Mouse (Mus musculus): ENCODE measurements at regions not wholly inside any gene's neighbourhood (a gene's known extent, or its start where the extent isn't known, plus 50 kb on each side); places are given as distances from the start of the nearest gene placed in this dataset.
"Not testable (repeated sequence)": the region's sequence is repeated elsewhere in the genome, so short reads cannot be mapped to it uniquely, and the experiment has no call there.

- DNase-seq (ENCODE audit: low spot score in 2 of 2) = no peak
Measured at GRCm38 (mm10) chr17:50346451-50347192, 53.2 kb upstream of the Dazl start.

GRCm38 (mm10) chr17:50353818-50354217 lies 60.4 kb upstream of the Dazl start:
- DNase-seq (ENCODE audit: low spot score in 2 of 2) = not testable (repeated sequence)

- DNase-seq (ENCODE audit: low spot score in 2 of 2) = no peak
Measured at GRCm38 (mm10) chr17:50354357-50354756, 60.9 kb upstream of the Dazl start.

GRCm38 (mm10) chr17:50361657-50362233 lies 68.3 kb upstream of the Dazl start:
- no peak for DNase-seq (ENCODE audit: low spot score in 2 of 2)

- DNase-seq (ENCODE audit: low spot score in 2 of 2) = no peak
Measured at GRCm38 (mm10) chr17:50365396-50365795, 72.0 kb upstream of the Dazl start.

GRCm38 (mm10) chr17:50366181-50366580 lies 72.7 kb upstream of the Dazl start:
- DNase-seq (ENCODE audit: low spot score in 2 of 2) = no peak

- no peak for DNase-seq (ENCODE audit: low spot score in 2 of 2)
Measured at GRCm38 (mm10) chr17:50369216-50369875, 75.9 kb upstream of the Dazl start.

- DNase-seq (ENCODE audit: low spot score in 2 of 2) = no peak
Measured at GRCm38 (mm10) chr17:50370484-50370883, 77.0 kb upstream of the Dazl start.

- DNase-seq (ENCODE audit: low spot score in 2 of 2) = no peak
Measured at GRCm38 (mm10) chr17:50373496-50374141, 80.2 kb upstream of the Dazl start.

- DNase-seq (ENCODE audit: low spot score in 2 of 2) = no peak
Measured at GRCm38 (mm10) chr17:50375465-50375864, 82.0 kb upstream of the Dazl start.

- no peak for DNase-seq (ENCODE audit: low spot score in 2 of 2)
Measured at GRCm38 (mm10) chr17:50376708-50377107, 83.3 kb upstream of the Dazl start.

GRCm38 (mm10) chr17:50378141-50378727 lies 84.8 kb upstream of the Dazl start:
- DNase-seq (ENCODE audit: low spot score in 2 of 2) = no peak

- DNase-seq (ENCODE audit: low spot score in 2 of 2) = no peak
Measured at GRCm38 (mm10) chr17:50388715-50389710, 95.6 kb upstream of the Dazl start.

GRCm38 (mm10) chr17:50390151-50390550 lies 96.7 kb upstream of the Dazl start:
- no peak for DNase-seq (ENCODE audit: low spot score in 2 of 2)

- no peak for DNase-seq (ENCODE audit: low spot score in 2 of 2)
Measured at GRCm38 (mm10) chr17:50391207-50391606, 97.8 kb upstream of the Dazl start.

GRCm38 (mm10) chr17:50391996-50392395 lies 98.6 kb upstream of the Dazl start:
- no peak for DNase-seq (ENCODE audit: low spot score in 2 of 2)

- DNase-seq (ENCODE audit: low spot score in 2 of 2) = no peak
Measured at GRCm38 (mm10) chr17:50392428-50392827, 99.0 kb upstream of the Dazl start.

- no peak for DNase-seq (ENCODE audit: low spot score in 2 of 2)
Measured at GRCm38 (mm10) chr17:50392966-50393365, 99.5 kb upstream of the Dazl start.

GRCm38 (mm10) chr17:50393698-50394097 lies 100.3 kb upstream of the Dazl start:
- DNase-seq (ENCODE audit: low spot score in 2 of 2) = no peak

GRCm38 (mm10) chr17:50394801-50395200 lies 101.4 kb upstream of the Dazl start:
- no peak for DNase-seq (ENCODE audit: low spot score in 2 of 2)

GRCm38 (mm10) chr17:50395669-50396068 lies 102.2 kb upstream of the Dazl start:
- DNase-seq (ENCODE audit: low spot score in 2 of 2) = no peak
